Mouse (Mus musculus) bone marrow macrophage, adult 2 months (primary cell): ENCODE data around the gene F13b.

Experiments
- CTCF ChIP-seq: IDR thresholded peaks from 2 replicates; pipeline ENCODE4 v1.5.1; 2012; ENCODE audit warnings: low read depth, mild to moderate bottlenecking, low read length, moderate library complexity
- POLR2A ChIP-seq: IDR thresholded peaks from 2 replicates; pipeline ENCODE4 v1.6.1; 2012; ENCODE audit warnings: mild to moderate bottlenecking, low read depth, low read length, borderline replicate concordance

DNA sequence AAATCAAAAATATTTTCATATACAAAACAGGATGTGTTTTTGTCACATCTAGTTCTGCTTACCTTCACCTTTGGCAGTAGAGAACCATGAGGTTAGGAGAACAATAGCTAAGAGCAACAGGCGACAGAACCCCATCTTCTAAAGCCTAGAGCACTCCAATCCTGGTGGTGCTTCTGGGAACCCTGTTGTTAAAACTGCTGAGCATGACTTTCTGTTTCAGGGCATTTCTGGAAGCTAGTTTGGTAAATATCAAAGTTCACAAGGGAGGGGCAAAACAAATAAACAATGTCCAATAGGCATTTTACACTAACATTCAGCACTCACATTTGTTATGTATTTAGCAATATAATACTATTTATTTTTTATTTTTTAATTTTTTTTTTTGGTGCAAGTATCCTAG is 58.5 kb downstream of the F13b start, which contains the start of gene Cfhr1:
- no peak for TF ChIP-seq CTCF
- TF ChIP-seq POLR2A: no peak
